Comparison of ENCODE assay signal across 8 mouse cellular contexts in the genomic region with DNA sequence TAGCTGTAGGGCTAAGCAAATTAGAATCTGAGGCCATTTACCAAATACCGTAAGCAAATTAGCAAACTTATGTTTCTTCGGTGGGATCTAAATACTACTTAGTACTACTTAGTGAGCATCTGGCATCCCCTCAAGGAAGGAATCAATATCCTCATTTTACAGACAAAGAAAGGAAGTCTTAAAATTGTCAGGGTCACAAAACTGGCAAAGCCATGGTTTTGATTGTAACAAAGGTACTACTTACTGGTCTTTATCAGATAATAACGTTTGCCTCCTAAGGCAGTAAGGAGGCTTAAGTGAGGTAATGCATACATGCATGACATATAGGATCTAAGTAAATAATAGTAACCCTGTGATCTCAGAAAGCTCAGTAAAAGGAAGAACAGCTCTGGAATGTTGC. TPM values are rescaled to one million over a fixed set of nuclear protein-coding genes. Genes with fewer than 3 reads are reported as not detected.
DNase-seq lines count a peak whose midpoint lies in the region; ATAC-seq and TF ChIP-seq lines count a peak whose summit lies in the region.

No protein-coding gene starts in this region.

- H3K36me3 ChIP-seq in kidney, embryonic 14.5 days (ENCODE audit: control insufficient read depth, insufficient read depth, low read length): peaks cover 19% of the 10 kb centered on the region
- peaks cover 14% of the 10 kb centered on the region for H3K36me3 ChIP-seq in embryonic facial prominence, embryonic 12.5 days
- H3K36me3 ChIP-seq in intestine, embryonic 16.5 days (ENCODE audit: control insufficient read depth, insufficient read depth, low read length): peaks cover 2% of the 10 kb centered on the region; the same call in 1 of the 2 replicates
- H3K36me3 ChIP-seq in myocyte (ENCODE audit: control insufficient read depth, insufficient read depth): peaks cover 17% of the 10 kb centered on the region

- no peaks in the 10 kb centered on the region for H3K9me3 ChIP-seq in kidney, embryonic 14.5 days (ENCODE audit: control insufficient read depth, low read length)
- H3K9me3 ChIP-seq in embryonic facial prominence, embryonic 12.5 days: no peaks in the 10 kb centered on the region
- H3K9me3 ChIP-seq in intestine, embryonic 16.5 days (ENCODE audit: control insufficient read depth, low read length): no peaks in the 10 kb centered on the region

- no peak overlapping the region; the same call in 1 of the 2 replicates for H3K27ac ChIP-seq in kidney, embryonic 14.5 days (ENCODE audit: low read depth, low read length)
- H3K27ac ChIP-seq in embryonic facial prominence, embryonic 12.5 days: 0 out of 2 replicates have a peak overlapping the region, but pooled peaks have one; percentile 92
- peak overlapping the region; percentile 92 for H3K27ac ChIP-seq in intestine, embryonic 16.5 days (ENCODE audit: low read length)

- H3K9ac ChIP-seq in kidney, embryonic 14.5 days (ENCODE audit: low read depth, low read length): peak overlapping the region; percentile 45; the same call in 1 of the 2 replicates
- H3K9ac ChIP-seq in embryonic facial prominence, embryonic 12.5 days: no peak overlapping the region
- peak overlapping the region; percentile 94; the same call in 1 of the 2 replicates for H3K9ac ChIP-seq in intestine, embryonic 16.5 days (ENCODE audit: low read depth, low read length)

- 55% methylated on average over 3 of the region's 3 CpGs for WGBS in kidney, embryonic 14.5 days
- WGBS in embryonic facial prominence, embryonic 12.5 days: 49% methylated on average over 3 of the region's 3 CpGs
- 46% methylated on average over 3 of the region's 3 CpGs for WGBS in intestine, embryonic 16.5 days

- TF ChIP-seq POLR2A in myocyte (IDR thresholded peaks at IDR 0.05; ENCODE audit: insufficient read length, low read depth): no peak

- DNase-seq in kidney, adult 8-10 months: no peak
- no peak for DNase-seq in right cerebral cortex, postnatal 4 days
- DNase-seq in spleen, adult 12 weeks (ENCODE audit: low spot score): no peak
- DNase-seq in Muller cell, postnatal 12 days (ENCODE audit: inconsistent ontology term): no peak

- H3K4me1 ChIP-seq in kidney, embryonic 14.5 days (ENCODE audit: control insufficient read depth, insufficient read depth, low read length): peaks cover 17% of the 10 kb centered on the region
- H3K4me1 ChIP-seq in embryonic facial prominence, embryonic 12.5 days: peaks cover 21% of the 10 kb centered on the region
- peaks cover 12% of the 10 kb centered on the region for H3K4me1 ChIP-seq in intestine, embryonic 16.5 days (ENCODE audit: control insufficient read depth, insufficient read depth, low read length)

- no peak overlapping the region for H3ac ChIP-seq in myocyte (ENCODE audit: control insufficient read depth, insufficient read length)

- H3K4me3 ChIP-seq in kidney, embryonic 14.5 days (ENCODE audit: low read length): peak overlapping the region; percentile 76
- peak overlapping the region; percentile 92 for H3K4me3 ChIP-seq in embryonic facial prominence, embryonic 12.5 days
- peak overlapping the region; percentile 94 for H3K4me3 ChIP-seq in intestine, embryonic 16.5 days (ENCODE audit: low read length)
- peak overlapping the region; percentile 97 for H3K4me3 ChIP-seq in myocyte

- H3K79me2 ChIP-seq in myocyte (ENCODE audit: control insufficient read depth, insufficient read depth): peaks cover 42% of the 10 kb centered on the region

- ATAC-seq in kidney, embryonic 14.5 days (ENCODE audit: low FRiP score, low TSS enrichment): no peak
- no peak for ATAC-seq in embryonic facial prominence, embryonic 12.5 days (ENCODE audit: insufficient number of reproducible peaks, insufficient read depth, low FRiP score, low TSS enrichment)
- ATAC-seq in intestine, embryonic 16.5 days: no peak

- H3K4me2 ChIP-seq in kidney, embryonic 14.5 days (replicated peaks; ENCODE audit: low read depth, low read length): peak overlapping the region; percentile 53
- H3K4me2 ChIP-seq in embryonic facial prominence, embryonic 12.5 days (replicated peaks): peak overlapping the region; percentile 65
- H3K4me2 ChIP-seq in intestine, embryonic 16.5 days (ENCODE audit: low read depth, low read length): peak overlapping the region; percentile 64
- H3K4me2 ChIP-seq in myocyte (ENCODE audit: low read depth): peak overlapping the region; percentile 96

- H3K27me3 ChIP-seq in kidney, embryonic 14.5 days (ENCODE audit: control insufficient read depth, insufficient read depth, low read length): no peaks in the 10 kb centered on the region
- H3K27me3 ChIP-seq in embryonic facial prominence, embryonic 12.5 days: no peaks in the 10 kb centered on the region
- H3K27me3 ChIP-seq in intestine, embryonic 16.5 days (replicated peaks; ENCODE audit: control insufficient read depth, insufficient read depth, low read length): no peaks in the 10 kb centered on the region
- H3K27me3 ChIP-seq in myocyte (ENCODE audit: control insufficient read depth, insufficient read depth, insufficient read length): no peaks in the 10 kb centered on the region

TF ChIP-seq in myocyte, 11 proteins besides CTCF, POLR2A, EP300 and RAD21:
- TF ChIP-seq CEBPB (IDR thresholded peaks at IDR 0.05; ENCODE audit: insufficient read depth, poor library complexity, severe bottlenecking) (no peak), MAX (IDR thresholded peaks at IDR 0.05; ENCODE audit: low read depth) (no peak), TCF3 (IDR thresholded peaks at IDR 0.05; ENCODE audit: insufficient read length, low read depth) (no peak), SRF (IDR thresholded peaks at IDR 0.05; ENCODE audit: control insufficient read depth, insufficient read length, low read depth) (no peak), POLR2AphosphoS2 (IDR thresholded peaks at IDR 0.05; ENCODE audit: insufficient read length, low read depth) (no peak), MYOG (IDR thresholded peaks at IDR 0.05; ENCODE audit: control insufficient read depth in 1 of 3, insufficient read depth in 1 of 3, insufficient read length in 2 of 3, low read depth in 2 of 3) (no peak), USF1 (IDR thresholded peaks at IDR 0.05; ENCODE audit: low read depth) (no peak), REST (IDR thresholded peaks at IDR 0.05; ENCODE audit: insufficient read depth, insufficient read length) (no peak), TCF12 (IDR thresholded peaks at IDR 0.05; ENCODE audit: insufficient read depth, poor library complexity, severe bottlenecking) (no peak), MYOD1 (IDR thresholded peaks at IDR 0.05; ENCODE audit: control insufficient read depth in 1 of 3, insufficient read length in 2 of 3, low read depth in 2 of 3) (no peak), E2F4 (IDR thresholded peaks at IDR 0.05; ENCODE audit: insufficient read depth) (no peak)

RNA-seq across cellular contexts. Expression of gene Lsm12, which starts 0.6 kb away (rescaled TPM):
- 93.9 and 106 TPM in 2 replicates for polyA plus RNA-seq in kidney, embryonic 14.5 days (2014; fragmentation: Nextera tagmentation; extraction: Ambion mirVana)
- polyA plus RNA-seq in embryonic facial prominence, embryonic 12.5 days (2016; fragmentation: Nextera tagmentation; extraction: Ambion mirVana): 104 and 108 TPM in 2 replicates
- 87.9 and 115 TPM in 2 replicates for polyA plus RNA-seq in intestine, embryonic 16.5 days (2015; fragmentation: Nextera tagmentation; extraction: Ambion mirVana)
- polyA plus RNA-seq in myocyte (2012; fragmentation: generic; extraction: Trizol): 33.1 TPM

RNA-seq across cellular contexts. Expression of gene G6pc3, which starts 3.7 kb away (rescaled TPM):
- 42.5 and 50.6 TPM in 2 replicates for polyA plus RNA-seq in kidney, embryonic 14.5 days (2014; fragmentation: Nextera tagmentation; extraction: Ambion mirVana)
- 30.3 and 31.3 TPM in 2 replicates for polyA plus RNA-seq in embryonic facial prominence, embryonic 12.5 days (2016; fragmentation: Nextera tagmentation; extraction: Ambion mirVana)
- polyA plus RNA-seq in intestine, embryonic 16.5 days (2015; fragmentation: Nextera tagmentation; extraction: Ambion mirVana): 26.7 and 32.1 TPM in 2 replicates
- 58.1 TPM for polyA plus RNA-seq in myocyte (2012; fragmentation: generic; extraction: Trizol)

RNA-seq across cellular contexts. Expression of gene Tmem101, which starts 29.5 kb away (rescaled TPM):
- polyA plus RNA-seq in kidney, embryonic 14.5 days (2014; fragmentation: Nextera tagmentation; extraction: Ambion mirVana): 26.5 and 28.2 TPM in 2 replicates
- polyA plus RNA-seq in embryonic facial prominence, embryonic 12.5 days (2016; fragmentation: Nextera tagmentation; extraction: Ambion mirVana): 43.4 and 44.3 TPM in 2 replicates
- 23.4 and 26.0 TPM in 2 replicates for polyA plus RNA-seq in intestine, embryonic 16.5 days (2015; fragmentation: Nextera tagmentation; extraction: Ambion mirVana)
- 37.7 TPM for polyA plus RNA-seq in myocyte (2012; fragmentation: generic; extraction: Trizol)

RNA-seq across cellular contexts. Expression of gene Nags, which starts 40.4 kb away (rescaled TPM):
- 0.09 TPM in 1 of 2 replicates, not detected in the other for polyA plus RNA-seq in kidney, embryonic 14.5 days (2014; fragmentation: Nextera tagmentation; extraction: Ambion mirVana)
- polyA plus RNA-seq in embryonic facial prominence, embryonic 12.5 days (2016; fragmentation: Nextera tagmentation; extraction: Ambion mirVana): 0.06 TPM in 1 of 2 replicates, not detected in the other
- polyA plus RNA-seq in intestine, embryonic 16.5 days (2015; fragmentation: Nextera tagmentation; extraction: Ambion mirVana): 33.8 and 39.1 TPM in 2 replicates
- not detected for polyA plus RNA-seq in myocyte (2012; fragmentation: generic; extraction: Trizol)

RNA-seq across cellular contexts. Expression of gene Hdac5, which starts 44.3 kb away (rescaled TPM):
- polyA plus RNA-seq in kidney, embryonic 14.5 days (2014; fragmentation: Nextera tagmentation; extraction: Ambion mirVana): 21.6 and 29.1 TPM in 2 replicates
- 70.0 and 80.0 TPM in 2 replicates for polyA plus RNA-seq in embryonic facial prominence, embryonic 12.5 days (2016; fragmentation: Nextera tagmentation; extraction: Ambion mirVana)
- 54.8 and 55.5 TPM in 2 replicates for polyA plus RNA-seq in intestine, embryonic 16.5 days (2015; fragmentation: Nextera tagmentation; extraction: Ambion mirVana)
- 77.3 TPM for polyA plus RNA-seq in myocyte (2012; fragmentation: generic; extraction: Trizol)
